Mouse (Mus musculus): ENCODE results near the gene Gm11111. TPM values are rescaled to one million over a fixed set of nuclear protein-coding genes. Genes with fewer than 3 reads are reported as not detected.

Gm11111 gene
- total RNA-seq (2021) = not detected

DNA sequence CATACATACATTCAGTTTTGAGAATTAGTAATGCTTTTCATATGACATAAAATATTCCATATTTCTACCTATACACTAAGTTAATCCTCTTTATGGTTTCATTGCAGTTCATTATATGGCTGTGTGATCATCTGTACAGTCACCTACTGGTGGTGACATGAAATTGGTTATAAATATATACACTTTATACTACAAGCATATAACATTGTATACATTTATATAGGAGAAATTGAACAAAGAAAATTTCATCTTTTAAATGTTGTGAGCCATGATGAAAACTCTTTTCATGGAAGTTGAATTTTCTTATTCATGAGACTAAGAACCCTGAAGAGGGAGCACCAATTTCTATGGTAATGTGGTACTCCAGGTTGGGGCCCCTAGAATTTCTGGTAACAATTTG is at the start of gene Gm11111:
Gm11111 (plus strand) TSS at position 301 of the 400 bp plus-strand sequence.
- DNase-seq (ENCODE audit: extremely low spot score in 1 of 2, low spot score in 2 of 2) = no peak
- intact Hi-C loops (cut with DNase I) = no loop called here

GRCm38 (mm10) chr5:98516214-98516613 is 36.3 kb upstream of the Gm11111 start:
- DNase-seq (ENCODE audit: extremely low spot score in 1 of 2, low spot score in 2 of 2) = no peak
- intact Hi-C loops (cut with DNase I) = no loop called here

DNA sequence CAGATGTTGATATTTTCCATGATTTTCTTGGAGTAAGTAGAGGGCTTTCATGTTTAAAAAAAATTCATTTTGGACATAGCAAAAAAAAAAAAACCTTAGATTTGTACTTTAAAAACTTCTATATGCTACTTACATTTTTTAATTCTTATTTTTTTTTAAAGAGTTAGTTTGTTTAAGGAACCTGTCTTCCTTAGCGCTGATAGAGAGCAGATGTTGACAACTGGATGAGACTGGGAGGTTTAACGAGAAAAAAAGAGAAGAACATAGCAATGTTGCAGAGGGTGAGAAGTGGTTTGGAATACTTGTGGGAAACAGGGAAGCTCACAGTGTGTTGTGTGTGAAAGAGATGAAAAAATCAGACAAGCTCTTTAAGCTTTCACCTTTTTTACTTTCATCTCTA is 32.4 kb upstream of the Gm11111 start:
- intact Hi-C loops (cut with DNase I) = no loop called here
- no peak for DNase-seq (ENCODE audit: extremely low spot score in 1 of 2, low spot score in 2 of 2)

GRCm38 (mm10) chr5:98522270-98522977 is 30.1 kb upstream of the Gm11111 start:
- intact Hi-C loops (cut with DNase I) = no loop called here
- no peak for DNase-seq (ENCODE audit: extremely low spot score in 1 of 2, low spot score in 2 of 2)

GRCm38 (mm10) chr5:98523050-98523449 is 29.4 kb upstream of the Gm11111 start:
- intact Hi-C loops (cut with DNase I) = no loop called here
- DNase-seq (ENCODE audit: extremely low spot score in 1 of 2, low spot score in 2 of 2) = no peak

GRCm38 (mm10) chr5:98523783-98524182 is 28.7 kb upstream of the Gm11111 start:
- intact Hi-C loops (cut with DNase I) = no loop called here
- DNase-seq (ENCODE audit: extremely low spot score in 1 of 2, low spot score in 2 of 2) = no peak

DNA sequence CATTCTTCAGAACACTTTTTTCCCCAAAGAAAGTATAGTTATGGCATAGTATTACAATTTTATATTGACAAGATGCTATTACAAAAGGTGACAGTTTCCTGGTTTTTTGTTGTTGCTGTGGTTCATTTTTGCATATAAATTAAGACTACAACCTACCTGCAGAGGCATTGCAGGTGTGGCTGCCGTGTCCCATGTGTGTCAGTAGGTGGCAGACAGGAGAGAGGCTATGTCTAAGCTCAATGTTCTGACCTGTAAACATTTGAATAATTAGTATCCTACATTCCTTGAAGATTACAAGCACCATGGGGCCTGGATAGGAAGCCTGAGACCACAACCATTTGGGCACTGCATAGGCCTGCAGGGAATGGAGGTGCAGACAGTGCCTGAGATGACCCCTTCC is 11.2 kb upstream of the Gm11111 start:
- no peak for DNase-seq (ENCODE audit: extremely low spot score in 1 of 2, low spot score in 2 of 2)
- intact Hi-C loops (cut with DNase I) = no loop called here

DNA sequence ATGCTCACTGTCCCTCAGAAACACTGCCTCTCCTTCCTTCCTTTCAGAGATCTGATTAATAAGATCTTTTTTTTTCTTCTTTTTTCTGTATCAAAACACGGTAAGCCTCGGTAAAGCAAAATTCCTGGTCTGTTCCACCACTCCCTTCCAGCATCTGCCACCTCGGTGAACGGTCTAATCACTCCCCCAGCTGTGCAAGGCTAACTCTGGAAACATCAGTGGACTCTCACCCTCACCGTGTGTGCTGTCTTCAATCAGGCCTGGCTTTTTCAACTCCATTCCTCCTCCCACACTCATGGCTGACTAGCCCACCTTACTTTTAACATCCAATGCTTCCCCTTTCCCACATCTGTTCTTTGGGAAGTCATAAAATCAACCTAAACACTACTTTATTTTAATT is 2.2 kb upstream of the Gm11111 start:
- intact Hi-C loops (cut with DNase I) = no loop called here
- no peak for DNase-seq (ENCODE audit: extremely low spot score in 1 of 2, low spot score in 2 of 2)

GRCm38 (mm10) chr5:98550873-98551272 is 1.6 kb upstream of the Gm11111 start:
- no peak for DNase-seq (ENCODE audit: extremely low spot score in 1 of 2, low spot score in 2 of 2)
- intact Hi-C loops (cut with DNase I) = no loop called here

DNA sequence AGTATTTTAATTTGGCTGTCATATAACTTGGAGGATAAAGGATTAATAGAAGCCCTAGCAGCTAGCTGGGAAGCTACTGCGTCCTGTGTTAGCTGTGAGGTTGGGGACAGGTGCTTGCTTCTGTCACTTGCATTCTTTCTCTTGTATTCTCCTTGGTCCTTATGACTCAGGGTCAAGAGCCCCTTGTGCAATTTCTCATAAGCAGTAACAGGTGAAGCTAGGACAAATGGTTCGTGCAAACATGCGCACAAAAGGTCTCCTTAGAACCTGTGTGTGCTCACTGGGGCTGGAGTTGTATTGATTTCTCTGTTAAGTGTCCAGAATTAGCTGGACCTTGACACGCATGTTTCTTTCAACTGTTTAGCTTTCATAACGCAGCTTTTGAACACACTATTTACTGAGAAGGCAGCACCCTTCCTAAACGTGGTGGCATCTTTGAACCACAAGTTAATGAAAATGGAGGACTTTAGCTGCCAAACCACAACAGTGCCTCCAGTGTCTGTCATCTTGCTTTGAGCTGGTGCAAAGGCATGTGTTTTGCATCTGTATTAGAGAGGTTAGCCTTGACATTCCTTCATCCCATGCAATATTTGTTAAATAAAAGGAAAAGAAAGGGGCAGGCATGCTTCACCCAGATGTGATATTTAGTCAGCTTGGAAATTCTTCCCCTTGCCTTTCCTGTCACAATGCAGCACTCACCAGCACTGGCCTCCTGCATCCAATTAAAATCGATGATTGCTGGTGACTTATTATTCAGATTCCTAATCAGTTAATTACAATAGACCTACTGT is 511 bp downstream of the Gm11111 start:
- DNase-seq (ENCODE audit: extremely low spot score in 1 of 2, low spot score in 2 of 2) = no peak
- intact Hi-C loops (cut with DNase I) = no loop called here

DNA sequence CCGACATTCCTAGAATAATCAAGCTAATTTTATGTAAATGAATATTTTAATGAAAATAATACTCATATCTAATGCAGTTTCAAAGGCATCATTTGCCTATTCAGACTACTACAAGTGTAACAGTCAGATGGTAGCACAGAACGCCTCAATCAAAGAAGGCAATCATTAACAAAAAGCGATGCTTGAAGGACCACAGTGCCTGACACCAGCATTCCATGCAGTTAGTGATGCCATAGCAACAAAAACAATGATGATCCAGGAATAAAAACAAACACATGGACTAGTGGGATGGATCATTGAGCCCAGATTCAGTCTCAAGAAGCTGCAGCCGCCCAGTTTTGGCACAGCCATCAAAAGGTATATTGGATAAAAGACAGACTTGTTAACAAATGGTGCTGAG is 8.8 kb downstream of the Gm11111 start:
- intact Hi-C loops (cut with DNase I) = no loop called here
- DNase-seq (ENCODE audit: extremely low spot score in 1 of 2, low spot score in 2 of 2) = no peak

- intact Hi-C loops (cut with DNase I) = no loop called here
- no peak for DNase-seq (ENCODE audit: extremely low spot score in 1 of 2, low spot score in 2 of 2)
Observed at GRCm38 (mm10) chr5:98562806-98563205, 10.3 kb downstream of the Gm11111 start.

DNA sequence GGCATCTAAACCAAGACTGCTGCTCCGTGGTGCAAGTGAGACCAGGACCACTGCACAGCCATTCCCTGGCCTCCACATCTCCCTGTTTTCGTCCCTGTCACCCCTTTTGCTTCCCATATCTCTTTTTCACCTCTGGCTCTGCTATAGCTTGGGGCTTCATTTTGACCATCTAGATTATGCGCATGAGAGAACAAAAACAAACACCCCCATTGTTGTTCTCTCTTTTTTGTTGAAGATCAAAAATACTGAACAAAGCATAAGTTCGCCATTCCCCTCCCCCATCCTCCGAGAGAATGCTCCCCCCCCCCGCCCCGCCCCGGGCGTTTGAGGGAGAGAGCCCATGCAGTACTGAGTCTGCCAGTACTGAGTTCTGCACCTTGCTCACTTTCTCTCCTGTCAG is 11.3 kb downstream of the Gm11111 start:
- intact Hi-C loops (cut with DNase I) = no loop called here
- no peak for DNase-seq (ENCODE audit: extremely low spot score in 1 of 2, low spot score in 2 of 2)

- intact Hi-C loops (cut with DNase I) = no loop called here
- DNase-seq (ENCODE audit: extremely low spot score in 1 of 2, low spot score in 2 of 2) = peak in 1 of 2 experiments; percentile 4
Observed at GRCm38 (mm10) chr5:98566461-98567193, 14.1 kb downstream of the Gm11111 start.

DNA sequence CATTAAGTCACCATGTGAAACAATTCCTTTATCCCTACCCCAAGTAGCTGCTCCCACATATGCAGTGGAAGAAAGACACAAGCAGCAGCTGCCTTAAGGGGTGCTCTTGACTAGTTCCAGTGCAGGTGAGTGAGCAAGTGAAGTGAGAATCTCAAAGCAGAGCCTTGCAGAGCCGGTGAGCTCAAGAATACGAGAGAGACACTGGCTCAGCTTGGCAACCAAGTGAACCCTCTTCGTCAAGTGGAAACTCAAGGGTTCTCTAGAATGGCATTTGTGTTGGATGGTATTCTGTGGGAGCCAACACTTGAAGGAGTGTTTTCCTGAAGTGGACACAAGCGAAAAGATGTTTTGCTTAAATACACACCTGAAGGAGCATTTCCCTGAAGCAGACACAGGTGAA is 16.0 kb downstream of the Gm11111 start:
- intact Hi-C loops (cut with DNase I) = no loop called here
- DNase-seq (ENCODE audit: extremely low spot score in 1 of 2, low spot score in 2 of 2) = no peak

GRCm38 (mm10) chr5:98569029-98569513 is 16.6 kb downstream of the Gm11111 start:
- no peak for DNase-seq (ENCODE audit: extremely low spot score in 1 of 2, low spot score in 2 of 2)
- intact Hi-C loops (cut with DNase I) = no loop called here

- intact Hi-C loops (cut with DNase I) = no loop called here
- no peak for DNase-seq (ENCODE audit: extremely low spot score in 1 of 2, low spot score in 2 of 2)
Observed at GRCm38 (mm10) chr5:98572392-98572791, 19.9 kb downstream of the Gm11111 start.

DNA sequence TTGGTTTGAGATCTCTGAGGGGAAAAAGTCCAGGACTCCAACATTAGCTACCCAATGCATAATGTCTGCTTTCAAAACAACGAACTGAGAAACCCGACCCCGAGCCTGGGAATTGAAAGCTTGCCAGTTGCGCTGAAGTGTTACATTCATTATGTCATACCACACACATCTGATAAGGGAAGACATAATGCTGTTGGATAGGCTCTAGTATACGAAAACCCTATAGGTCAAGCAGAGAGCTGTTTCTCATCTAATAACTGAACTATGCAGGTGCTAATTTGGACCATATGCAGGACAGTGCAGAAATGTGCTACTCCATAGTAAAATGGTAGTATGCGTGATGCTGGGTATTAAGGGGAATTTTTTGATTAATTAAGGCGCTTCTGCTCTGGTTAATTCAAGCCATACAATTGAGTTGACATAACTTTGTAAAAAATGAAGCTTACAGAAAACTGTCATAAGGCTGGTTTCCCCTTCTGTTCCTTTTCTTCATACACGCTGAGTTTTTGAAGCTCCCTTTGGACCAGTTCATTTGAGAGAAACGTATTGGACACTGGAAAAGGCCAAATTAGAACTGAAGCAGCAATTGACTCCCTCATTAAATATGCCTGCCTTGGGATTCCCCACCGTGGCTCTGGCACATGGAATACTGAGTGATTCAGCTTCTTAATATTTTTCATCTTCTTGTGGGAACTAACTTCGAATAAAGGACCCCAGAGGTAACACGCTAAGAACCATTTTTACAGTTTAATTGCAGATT is 22.4 kb downstream of the Gm11111 start:
- intact Hi-C loops (cut with DNase I) = no loop called here
- no peak for DNase-seq (ENCODE audit: extremely low spot score in 1 of 2, low spot score in 2 of 2)

- intact Hi-C loops (cut with DNase I) = no loop called here
- DNase-seq (ENCODE audit: extremely low spot score in 1 of 2, low spot score in 2 of 2) = no peak
Observed at GRCm38 (mm10) chr5:98575471-98575834, 23.0 kb downstream of the Gm11111 start.

All from left cerebral cortex, postnatal 10 days (tissue).